20 mouse cellular contexts compared by ENCODE assay signal in the genomic region with DNA sequence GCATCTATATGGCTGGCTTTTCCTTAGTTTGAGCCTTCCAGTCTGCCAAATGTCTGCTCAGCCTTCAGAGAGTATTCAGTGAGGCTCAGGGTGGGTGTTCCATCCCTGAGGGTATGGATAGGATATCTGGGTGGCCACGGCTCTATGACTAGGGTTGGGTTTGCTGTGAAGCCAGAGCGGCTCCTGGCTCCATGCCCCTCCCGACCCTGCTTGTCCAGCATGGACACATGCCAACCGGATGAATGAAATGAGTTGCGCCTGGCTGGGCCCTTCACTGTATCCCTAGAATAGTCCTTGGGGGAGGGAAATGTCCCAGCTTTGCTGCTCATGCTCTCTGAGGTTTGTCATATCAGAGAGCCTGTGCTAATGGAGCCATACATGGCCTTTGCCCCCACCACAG. TPM values are rescaled to one million over a fixed set of nuclear protein-coding genes. Genes with fewer than 3 reads are reported as not detected.
DNase-seq lines count a peak whose midpoint lies in the region; ATAC-seq and TF ChIP-seq lines count a peak whose summit lies in the region.
"Had no signal": no experiment of that assay in that cellular context is flagged by ENCODE, and none has a peak within 500 bp of the region (broad histone marks: within the 10 kb centered on the region; RNA-seq: fewer than 3 reads in every experiment).

No protein-coding gene starts in this region.

- H3K9me3 ChIP-seq in lung, embryonic 14.5 days (ENCODE audit: low read depth, low read length) = no peaks in the 10 kb centered on the region
- H3K9me3 ChIP-seq: embryonic facial prominence, embryonic 10.5 days; midbrain, embryonic 10.5 days; neural tube, embryonic 13.5 days had no signal

- WGBS in lung, embryonic 14.5 days = 62% methylated on average over 5 of the region's 5 CpGs

- no peak for TF ChIP-seq CTCF in lung, embryonic 14.5 days (IDR thresholded peaks at IDR 0.05; ENCODE audit: low read depth)

- no peak overlapping the region for H3K4me2 ChIP-seq in lung, embryonic 14.5 days
- H3K4me2 ChIP-seq: neural tube, embryonic 13.5 days had no signal

- no peaks in the 10 kb centered on the region for H3K36me3 ChIP-seq in lung, embryonic 14.5 days (ENCODE audit: insufficient read depth)
- H3K36me3 ChIP-seq: embryonic facial prominence, embryonic 10.5 days; midbrain, embryonic 10.5 days; neural tube, embryonic 13.5 days had no signal

- no peaks in the 10 kb centered on the region for H3K27me3 ChIP-seq in lung, embryonic 14.5 days (ENCODE audit: insufficient read depth, low read length)

- no peaks in the 10 kb centered on the region for H3K4me1 ChIP-seq in lung, embryonic 14.5 days (ENCODE audit: insufficient read depth)
- H3K4me1 ChIP-seq: midbrain, embryonic 10.5 days; neural tube, embryonic 13.5 days had no signal

- intact Hi-C loops in heart, postnatal 10 days (cut with DNase I) = no loop called here
- intact Hi-C loops in heart, postnatal 14 days (cut with DNase I) = no loop called here

- H3K9ac ChIP-seq in lung, embryonic 14.5 days = no peak overlapping the region
- H3K9ac ChIP-seq: liver, embryonic 14.5 days; neural tube, embryonic 13.5 days had no signal

- H3K27ac ChIP-seq in lung, embryonic 14.5 days (ENCODE audit: low read depth) = no peak overlapping the region
- H3K27ac ChIP-seq: embryonic facial prominence, embryonic 10.5 days; gastrocnemius, adult 2 months; kidney, postnatal 0 days; liver, embryonic 14.5 days; macrophage; midbrain, embryonic 10.5 days; neural tube, embryonic 13.5 days had no signal

- no peak overlapping the region for H3K4me3 ChIP-seq in lung, embryonic 14.5 days (ENCODE audit: low read depth, low read length)
- H3K4me3 ChIP-seq: embryonic facial prominence, embryonic 10.5 days; gastrocnemius, adult 2 months; midbrain, embryonic 10.5 days; neural tube, embryonic 13.5 days had no signal

- ATAC-seq in lung, embryonic 14.5 days (ENCODE audit: insufficient read depth) = no peak
- ATAC-seq: CD4-positive, CD25-positive, alpha-beta regulatory T cell, adult 4 months had no signal

- peak; percentile 30 to 70 for DNase-seq in cerebellum, postnatal 14 days
- no peak for DNase-seq in cerebellum, adult 8-10 months
- DNase-seq in heart, postnatal 10 days = peak; percentile 16 to 27
- DNase-seq in heart, postnatal 14 days = no peak
- DNase-seq in lung, embryonic 14.5 days = peak; percentile 42
- no peak for DNase-seq in lung, adult 18-20 months
- peak; percentile 26 for DNase-seq in right cerebral cortex, postnatal 4 days
- DNase-seq in right cerebral cortex, postnatal 36 days (ENCODE audit: low spot score in 2 of 2) = no peak
- DNase-seq: adrenal gland, postnatal 25 days; cerebellum, adult 18-20 months; gastrocnemius, adult 2 months; kidney, adult 18-20 months; thymus, postnatal 4 days had no signal

RNA-seq across cellular contexts. Expression of gene Ass1, which starts 38.5 kb away (rescaled TPM):
- 1 to 10 TPM; 3.4 to 4.2 TPM for total RNA-seq in heart, postnatal 10 days (2021)
- total RNA-seq in heart, postnatal 14 days (2021) = 1 to 10 TPM; 3.1 to 3.7 TPM
- 9.1 and 9.5 TPM in 2 replicates for polyA plus RNA-seq in lung, embryonic 14.5 days (2014; fragmentation: Nextera tagmentation; extraction: Ambion mirVana)

Comparison
In these comparisons a context has a peak if more than half of its experiments do, and no peak if none do; other contexts are left out.
1. DNase-seq: peak in cerebellum, postnatal 14 days (2 of 2), heart, postnatal 10 days (2 of 2), lung, embryonic 14.5 days (single experiment) and right cerebral cortex, postnatal 4 days (single experiment); none in cerebellum, adult 8-10 months (single experiment), heart, postnatal 14 days (0 of 2), lung, adult 18-20 months (0 of 2) and right cerebral cortex, postnatal 36 days (0 of 2).